Mouse (Mus musculus): ENCODE measurements at regions not wholly inside any gene's neighbourhood (a gene's known extent, or its start where the extent isn't known, plus 50 kb on each side); places are given as distances from the start of the nearest gene placed in this dataset.

GRCm38 (mm10) chr15:71302541-71302940 lies 2531.8 kb upstream of the Gm6569 start:
- no peaks in the 10 kb centered on the region for H3K27me3 ChIP-seq (ENCODE audit: control insufficient read depth, insufficient read depth, low read length)
- H3K4me1 ChIP-seq (ENCODE audit: control insufficient read depth, insufficient read depth, low read length): no peaks in the 10 kb centered on the region
- no peaks in the 10 kb centered on the region for H3K79me2 ChIP-seq (ENCODE audit: control insufficient read depth, insufficient read depth, low read length)
- no peak for DNase-seq (ENCODE audit: extremely low read depth, low read depth, low spot score)
- TF ChIP-seq CTCF (IDR thresholded peaks at IDR 0.05; ENCODE audit: low read depth, low read length) (no peak), POLR2A (IDR thresholded peaks at IDR 0.05; ENCODE audit: extremely low read depth, insufficient read depth, low read length) (no peak)
- no peak overlapping the region for H3K4me3 ChIP-seq (ENCODE audit: insufficient read depth, low read depth, low read length)
- H3K27ac ChIP-seq (replicated peaks; ENCODE audit: insufficient read depth, low read depth, low read length): no peak overlapping the region
- no peak overlapping the region for H3K9ac ChIP-seq (ENCODE audit: low read depth, low read length)
- no peaks in the 10 kb centered on the region for H3K36me3 ChIP-seq (ENCODE audit: control insufficient read depth, insufficient read depth, low read length)

DNA sequence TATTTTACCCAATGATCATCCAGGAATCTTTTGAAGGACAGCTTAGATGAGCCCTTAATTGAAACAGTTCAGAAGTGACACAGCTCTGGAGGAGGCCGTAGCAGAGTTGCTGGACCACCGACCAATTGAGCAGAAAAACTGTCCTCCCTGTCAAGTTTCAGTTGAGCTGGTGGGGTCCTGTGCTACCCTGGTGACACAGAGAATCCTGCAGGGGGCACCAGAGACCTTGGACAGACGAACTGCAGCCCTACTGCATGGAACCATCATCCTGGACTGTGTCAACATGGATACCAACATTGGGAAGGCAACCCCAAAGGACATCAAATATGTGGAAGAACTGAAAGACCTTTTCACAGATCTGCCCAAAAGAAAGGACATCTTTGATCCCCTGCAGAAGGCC lies 2524.1 kb upstream of the Gm6569 start:
- H3K27ac ChIP-seq (replicated peaks; ENCODE audit: insufficient read depth, low read depth, low read length): no peak overlapping the region

DNA sequence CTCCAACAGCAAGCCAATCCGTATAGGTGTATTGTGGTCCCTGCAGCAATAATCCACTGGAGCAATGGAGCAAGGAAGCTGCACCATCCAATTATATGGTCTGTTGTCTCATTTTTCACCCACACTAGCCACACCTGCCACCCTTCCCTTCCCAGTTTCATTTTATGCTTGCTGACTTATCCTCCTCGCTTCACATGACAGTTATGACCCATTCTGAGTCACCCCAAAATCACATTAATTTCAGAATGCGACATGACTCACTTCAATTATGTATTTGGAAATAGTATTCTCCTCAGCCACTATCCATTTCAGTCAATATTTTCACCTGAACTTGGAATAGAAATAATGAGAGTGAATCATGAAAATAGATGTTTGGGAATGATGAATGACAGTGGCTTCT lies 2507.8 kb upstream of the Gm6569 start:
- TF ChIP-seq CTCF (IDR thresholded peaks at IDR 0.05; ENCODE audit: low read depth, low read length): no peak
- DNase-seq (ENCODE audit: extremely low read depth, low read depth, low spot score): no peak
- Histone ChIP-seq H3K27ac (replicated peaks; ENCODE audit: insufficient read depth, low read depth, low read length) (no peak overlapping the region), H3K36me3 (ENCODE audit: control insufficient read depth, insufficient read depth, low read length) (no peaks in the 10 kb centered on the region), H3K4me3 (ENCODE audit: insufficient read depth, low read depth, low read length) (no peak overlapping the region), H3K27me3 (ENCODE audit: control insufficient read depth, insufficient read depth, low read length) (no peaks in the 10 kb centered on the region), H3K4me1 (ENCODE audit: control insufficient read depth, insufficient read depth, low read length) (no peaks in the 10 kb centered on the region), H3K79me2 (ENCODE audit: control insufficient read depth, insufficient read depth, low read length) (no peaks in the 10 kb centered on the region), H3K9ac (ENCODE audit: low read depth, low read length) (no peak overlapping the region)
- WGBS: 75% methylated on average over 3 of the region's 3 CpGs

More for the DNA sequence above, 2524.1 kb upstream of the Gm6569 start:
- Histone ChIP-seq H3K9ac (ENCODE audit: low read depth, low read length) (no peak overlapping the region), H3K27me3 (ENCODE audit: control insufficient read depth, insufficient read depth, low read length) (no peaks in the 10 kb centered on the region), H3K36me3 (ENCODE audit: control insufficient read depth, insufficient read depth, low read length) (no peaks in the 10 kb centered on the region), H3K79me2 (ENCODE audit: control insufficient read depth, insufficient read depth, low read length) (no peaks in the 10 kb centered on the region), H3K4me3 (ENCODE audit: insufficient read depth, low read depth, low read length) (no peak overlapping the region), H3K4me1 (ENCODE audit: control insufficient read depth, insufficient read depth, low read length) (no peaks in the 10 kb centered on the region)
- no peak for DNase-seq (ENCODE audit: extremely low read depth, low read depth, low spot score)
- TF ChIP-seq CTCF (IDR thresholded peaks at IDR 0.05; ENCODE audit: low read depth, low read length) (no peak), POLR2A (IDR thresholded peaks at IDR 0.05; ENCODE audit: extremely low read depth, insufficient read depth, low read length) (no peak)
- WGBS: 49% methylated on average over 3 of the region's 3 CpGs

- H3K27ac ChIP-seq (replicated peaks; ENCODE audit: insufficient read depth, low read depth, low read length): no peak overlapping the region
- no peaks in the 10 kb centered on the region for H3K4me1 ChIP-seq (ENCODE audit: control insufficient read depth, insufficient read depth, low read length)
- no peaks in the 10 kb centered on the region for H3K36me3 ChIP-seq (ENCODE audit: control insufficient read depth, insufficient read depth, low read length)
- no peaks in the 10 kb centered on the region for H3K27me3 ChIP-seq (ENCODE audit: control insufficient read depth, insufficient read depth, low read length)
- no peak overlapping the region for H3K4me3 ChIP-seq (ENCODE audit: insufficient read depth, low read depth, low read length)
- no peak overlapping the region for H3K9ac ChIP-seq (ENCODE audit: low read depth, low read length)
- TF ChIP-seq CTCF (IDR thresholded peaks at IDR 0.05; ENCODE audit: low read depth, low read length) (no peak), POLR2A (IDR thresholded peaks at IDR 0.05; ENCODE audit: extremely low read depth, insufficient read depth, low read length) (no peak)
- H3K79me2 ChIP-seq (ENCODE audit: control insufficient read depth, insufficient read depth, low read length): no peaks in the 10 kb centered on the region
- WGBS: 51% methylated on average over 4 of the region's 4 CpGs
- DNase-seq (ENCODE audit: extremely low read depth, low read depth, low spot score): no peak
Observed at GRCm38 (mm10) chr15:71358189-71358790, 2476.1 kb upstream of the Gm6569 start.

DNA sequence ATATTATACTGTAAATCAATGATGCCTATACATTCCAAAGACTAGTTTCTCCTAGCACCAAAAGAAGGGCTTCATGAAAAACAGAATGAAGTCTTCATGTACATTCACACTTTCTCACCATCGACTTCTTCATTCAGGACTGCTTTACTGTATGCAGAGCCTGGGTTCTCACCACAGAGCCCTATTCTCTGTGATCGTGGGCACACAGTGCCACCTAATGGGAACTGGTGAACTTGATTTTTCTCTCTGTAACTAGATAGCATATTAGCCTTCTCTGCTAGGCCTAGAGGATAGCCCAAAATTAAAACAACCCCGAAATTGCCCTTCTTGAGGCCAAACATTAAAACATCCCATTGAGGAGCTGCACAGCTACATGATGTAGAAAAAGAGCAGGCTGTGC lies 2458.6 kb upstream of the Gm6569 start:
- H3K36me3 ChIP-seq (ENCODE audit: control insufficient read depth, insufficient read depth, low read length): no peaks in the 10 kb centered on the region
- H3K27me3 ChIP-seq (ENCODE audit: control insufficient read depth, insufficient read depth, low read length): no peaks in the 10 kb centered on the region
- H3K4me1 ChIP-seq (ENCODE audit: control insufficient read depth, insufficient read depth, low read length): no peaks in the 10 kb centered on the region
- no peak overlapping the region for H3K9ac ChIP-seq (ENCODE audit: low read depth, low read length)
- no peak overlapping the region for H3K27ac ChIP-seq (replicated peaks; ENCODE audit: insufficient read depth, low read depth, low read length)
- no peak overlapping the region for H3K4me3 ChIP-seq (ENCODE audit: insufficient read depth, low read depth, low read length)
- TF ChIP-seq POLR2A (IDR thresholded peaks at IDR 0.05; ENCODE audit: extremely low read depth, insufficient read depth, low read length): no peak
- TF ChIP-seq CTCF (IDR thresholded peaks at IDR 0.05; ENCODE audit: low read depth, low read length): no peak
- no peaks in the 10 kb centered on the region for H3K79me2 ChIP-seq (ENCODE audit: control insufficient read depth, insufficient read depth, low read length)
- DNase-seq (ENCODE audit: extremely low read depth, low read depth, low spot score): no peak
- WGBS: 31% methylated on average over 3 of the region's 3 CpGs

All from liver, adult 2 months (tissue).